Mouse (Mus musculus): ENCODE measurements around the gene Zfp697. TPM values are rescaled to one million over a fixed set of nuclear protein-coding genes. Genes with fewer than 3 reads are reported as not detected.

Gene Zfp697
- polyA plus RNA-seq, 1 experiment, result not detected

GRCm38 (mm10) chr3:98752171-98752570, 369.9 kb downstream of the Zfp697 start:
- TF ChIP-seq TAL1 (IDR thresholded peaks at IDR 0.05; ENCODE audit: low read length), result no peak
- no peak for TF ChIP-seq GATA1 (IDR thresholded peaks at IDR 0.05; ENCODE audit: low read length)
- Histone ChIP-seq H3K27me3 (ENCODE audit: control insufficient read depth) (no peaks in the 10 kb centered on the region), H3K4me3 (replicated peaks) (no peak overlapping the region), H3K4me1 (ENCODE audit: control insufficient read depth) (no peaks in the 10 kb centered on the region), H3K9me3 (ENCODE audit: control insufficient read depth, low read length) (peaks cover 2% of the 10 kb centered on the region; the same call in 1 of the 2 replicates), H3K36me3 (ENCODE audit: control insufficient read depth) (no peaks in the 10 kb centered on the region)

- H3K4me1 ChIP-seq (ENCODE audit: control insufficient read depth), result no peaks in the 10 kb centered on the region
- no peaks in the 10 kb centered on the region for H3K27me3 ChIP-seq (ENCODE audit: control insufficient read depth)
- H3K9me3 ChIP-seq (ENCODE audit: control insufficient read depth, low read length), result no peaks in the 10 kb centered on the region
- TF ChIP-seq GATA1 (IDR thresholded peaks at IDR 0.05; ENCODE audit: low read length) (no peak), TAL1 (IDR thresholded peaks at IDR 0.05; ENCODE audit: low read length) (no peak)
- H3K4me3 ChIP-seq (replicated peaks), result no peak overlapping the region
- no peaks in the 10 kb centered on the region for H3K36me3 ChIP-seq (ENCODE audit: control insufficient read depth)
Measured at GRCm38 (mm10) chr3:98756836-98757235, 374.6 kb downstream of the Zfp697 start.

- no peaks in the 10 kb centered on the region for H3K4me1 ChIP-seq (ENCODE audit: control insufficient read depth)
- no peak for TF ChIP-seq TAL1 (IDR thresholded peaks at IDR 0.05; ENCODE audit: low read length)
- no peak for TF ChIP-seq GATA1 (IDR thresholded peaks at IDR 0.05; ENCODE audit: low read length)
- no peaks in the 10 kb centered on the region for H3K27me3 ChIP-seq (ENCODE audit: control insufficient read depth)
- H3K4me3 ChIP-seq (replicated peaks), result no peak overlapping the region
- H3K36me3 ChIP-seq (ENCODE audit: control insufficient read depth), result no peaks in the 10 kb centered on the region
- no peaks in the 10 kb centered on the region for H3K9me3 ChIP-seq (ENCODE audit: control insufficient read depth, low read length)
Measured at GRCm38 (mm10) chr3:98764155-98764554, 381.9 kb downstream of the Zfp697 start.

- H3K27me3 ChIP-seq (ENCODE audit: control insufficient read depth), result no peaks in the 10 kb centered on the region
- no peaks in the 10 kb centered on the region for H3K36me3 ChIP-seq (ENCODE audit: control insufficient read depth)
- TF ChIP-seq GATA1 (IDR thresholded peaks at IDR 0.05; ENCODE audit: low read length) (no peak), TAL1 (IDR thresholded peaks at IDR 0.05; ENCODE audit: low read length) (no peak)
Measured at GRCm38 (mm10) chr3:98780921-98781320, 398.7 kb downstream of the Zfp697 start.

GRCm38 (mm10) chr3:98782181-98782868, 400.1 kb downstream of the Zfp697 start:
- H3K27me3 ChIP-seq (ENCODE audit: control insufficient read depth), result no peaks in the 10 kb centered on the region
- H3K4me1 ChIP-seq (ENCODE audit: control insufficient read depth), result no peaks in the 10 kb centered on the region
- H3K36me3 ChIP-seq (ENCODE audit: control insufficient read depth), result no peaks in the 10 kb centered on the region
- TF ChIP-seq GATA1 (IDR thresholded peaks at IDR 0.05; ENCODE audit: low read length), result no peak
- no peak for TF ChIP-seq TAL1 (IDR thresholded peaks at IDR 0.05; ENCODE audit: low read length)
- H3K4me3 ChIP-seq (replicated peaks), result no peak overlapping the region
- H3K9me3 ChIP-seq (ENCODE audit: control insufficient read depth, low read length), result peaks cover 2% of the 10 kb centered on the region; the same call in 1 of the 2 replicates

More at GRCm38 (mm10) chr3:98780921-98781320, 398.7 kb downstream of the Zfp697 start:
- Histone ChIP-seq H3K9me3 (ENCODE audit: control insufficient read depth, low read length) (peaks cover 1% of the 10 kb centered on the region; the same call in 1 of the 2 replicates), H3K4me1 (ENCODE audit: control insufficient read depth) (no peaks in the 10 kb centered on the region), H3K4me3 (replicated peaks) (no peak overlapping the region)

- TF ChIP-seq GATA1 (IDR thresholded peaks at IDR 0.05; ENCODE audit: low read length) (no peak), TAL1 (IDR thresholded peaks at IDR 0.05; ENCODE audit: low read length) (no peak)
- Histone ChIP-seq H3K4me1 (ENCODE audit: control insufficient read depth) (no peaks in the 10 kb centered on the region), H3K36me3 (ENCODE audit: control insufficient read depth) (no peaks in the 10 kb centered on the region), H3K4me3 (replicated peaks) (no peak overlapping the region), H3K9me3 (ENCODE audit: control insufficient read depth, low read length) (peaks cover 2% of the 10 kb centered on the region; the same call in 1 of the 2 replicates), H3K27me3 (ENCODE audit: control insufficient read depth) (no peaks in the 10 kb centered on the region)
Measured at GRCm38 (mm10) chr3:98786551-98786950, 404.3 kb downstream of the Zfp697 start.

Other genes with a start within 250 kb of the Zfp697 start
- gene Adam30, start 221.8 kb upstream of the Zfp697 start, polyA plus RNA-seq (2012), result not detected in 2 replicates
- not detected in 2 replicates for gene Reg4, start 160.3 kb upstream of the Zfp697 start, polyA plus RNA-seq (2012)
- gene Hmgcs2, start 102.0 kb upstream of the Zfp697 start, polyA plus RNA-seq (2012), result 0.03 and 0.08 TPM in 2 replicates
- 3.6 and 3.9 TPM in 2 replicates for gene Phgdh, start 42.5 kb upstream of the Zfp697 start, polyA plus RNA-seq (2012)
- not detected in 2 replicates for gene Gm4450, start 74.7 kb downstream of the Zfp697 start, polyA plus RNA-seq (2012)
- gene Hsd3b4, start 128.1 kb downstream of the Zfp697 start, polyA plus RNA-seq (2012), result not detected in 2 replicates
- not detected in 2 replicates for gene Gm10681, start 206.3 kb downstream of the Zfp697 start, polyA plus RNA-seq (2012)
- not detected in 2 replicates for gene Hsd3b5, start 247.8 kb downstream of the Zfp697 start, polyA plus RNA-seq (2012)

Data from erythroblast, embryonic 14.5 days (primary cell).